Mouse (Mus musculus): ENCODE data around the gene Olfr906. TPM values are rescaled to one million over a fixed set of nuclear protein-coding genes. Genes with fewer than 3 reads are reported as not detected.

Olfr906 gene
- total RNA-seq (2023), result not detected

DNA sequence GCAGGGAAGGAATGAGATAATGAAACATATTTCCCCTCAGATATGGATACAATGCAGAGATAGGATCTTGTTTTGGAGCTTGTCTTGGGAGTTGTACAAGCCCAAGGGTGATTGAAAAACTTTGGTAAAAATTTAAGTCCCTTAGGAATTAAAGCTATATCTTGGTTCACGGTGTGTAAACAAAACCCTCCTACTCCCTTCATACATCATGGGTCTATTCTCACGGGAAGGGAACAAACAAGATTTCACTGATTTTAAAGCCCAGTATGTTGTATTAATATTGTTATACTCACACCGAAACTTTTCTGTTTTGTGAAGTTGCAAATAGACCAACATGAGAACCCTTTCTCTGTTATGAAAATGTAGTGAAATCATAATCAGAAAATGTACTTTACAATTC lies at the start of gene Olfr906:
Gene Olfr906, plus strand, starts transcription at position 301 of the 400 bp plus-strand sequence.

DNA sequence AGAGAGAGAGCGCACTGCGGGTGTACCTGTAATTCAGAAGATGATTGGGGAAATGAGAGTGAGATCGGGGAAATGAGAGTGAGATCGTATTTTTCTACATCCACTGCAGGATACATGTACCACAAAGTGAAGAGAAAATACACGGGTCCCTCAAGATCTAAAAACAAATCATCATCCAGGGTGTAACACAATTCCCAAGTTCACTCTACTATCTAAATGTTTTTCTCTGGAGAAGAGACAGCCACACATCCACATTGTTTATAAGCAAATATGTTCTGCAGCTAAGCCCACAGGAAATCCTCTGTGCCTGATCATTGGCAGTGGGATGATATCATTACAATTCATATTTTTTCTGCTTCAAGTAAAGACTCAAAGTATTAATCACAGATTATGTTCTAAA lies 39.5 kb upstream of the Olfr906 start, which contains the start of gene Olfr902:
Gene Olfr902, plus strand, starts transcription at position 301 of the 400 bp plus-strand sequence.

DNA sequence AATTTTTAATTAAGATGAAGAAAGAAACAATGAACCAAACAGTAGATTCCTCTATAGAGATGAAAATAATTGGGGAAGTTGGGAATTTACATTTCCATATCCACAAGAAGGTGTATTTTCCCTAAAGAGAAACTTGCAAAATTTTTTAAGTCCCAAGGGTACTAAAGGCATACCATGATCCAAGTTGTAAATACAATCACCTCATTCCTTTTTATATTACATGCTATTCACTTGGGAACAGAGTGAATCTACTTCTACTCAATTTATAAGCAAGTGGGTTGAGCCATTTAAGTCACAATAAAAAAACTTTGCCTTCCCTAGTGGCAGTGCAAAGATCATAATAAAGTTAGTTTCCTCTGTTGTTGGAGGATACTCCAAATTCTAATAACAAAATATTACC lies 24.0 kb upstream of the Olfr906 start, which contains the start of gene Olfr904:
Gene Olfr904, plus strand, starts transcription at position 301 of the 400 bp plus-strand sequence.

DNA sequence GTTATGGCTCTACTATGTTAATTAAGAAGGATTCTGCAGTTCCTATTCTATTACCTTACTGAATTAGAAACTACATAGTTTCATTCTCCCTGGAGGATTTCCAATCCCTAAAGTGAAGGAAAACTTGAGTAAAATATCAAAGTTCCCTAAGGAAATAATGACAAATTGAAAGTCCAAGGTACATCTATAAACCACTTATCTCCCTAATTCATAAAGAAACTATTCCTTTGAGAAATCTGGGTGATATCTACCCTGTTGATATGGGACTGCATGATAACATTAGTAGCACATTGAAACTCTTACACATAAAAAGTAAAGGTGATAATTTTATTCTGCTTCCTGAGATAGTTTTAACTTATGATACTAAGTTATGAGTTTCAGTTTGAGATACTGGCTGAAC lies 16.1 kb upstream of the Olfr906 start, which contains the start of gene Olfr905:
Gene Olfr905, plus strand, starts transcription at position 301 of the 400 bp plus-strand sequence.

DNA sequence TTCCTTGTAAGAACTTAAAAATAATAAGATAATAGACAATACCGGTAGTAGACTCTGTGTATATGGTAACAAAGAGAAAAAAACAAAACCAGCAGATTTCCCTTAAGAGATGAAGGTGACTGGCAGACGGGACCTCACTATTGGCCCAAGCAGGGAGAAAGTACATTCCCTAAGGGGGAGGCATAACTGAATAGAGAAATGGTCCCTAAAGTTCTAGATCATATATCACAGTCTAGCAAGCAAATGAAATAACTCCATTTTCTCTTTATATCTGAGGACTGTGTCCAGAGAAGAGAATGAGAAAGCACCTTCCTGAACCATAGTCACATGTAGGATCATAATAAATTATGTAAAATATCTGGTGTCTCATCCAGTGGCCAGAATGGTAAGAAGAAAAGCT lies 8.6 kb downstream of the Olfr906 start, which contains the start of gene Olfr907:
Gene Olfr907, plus strand, starts transcription at position 301 of the 400 bp plus-strand sequence.

DNA sequence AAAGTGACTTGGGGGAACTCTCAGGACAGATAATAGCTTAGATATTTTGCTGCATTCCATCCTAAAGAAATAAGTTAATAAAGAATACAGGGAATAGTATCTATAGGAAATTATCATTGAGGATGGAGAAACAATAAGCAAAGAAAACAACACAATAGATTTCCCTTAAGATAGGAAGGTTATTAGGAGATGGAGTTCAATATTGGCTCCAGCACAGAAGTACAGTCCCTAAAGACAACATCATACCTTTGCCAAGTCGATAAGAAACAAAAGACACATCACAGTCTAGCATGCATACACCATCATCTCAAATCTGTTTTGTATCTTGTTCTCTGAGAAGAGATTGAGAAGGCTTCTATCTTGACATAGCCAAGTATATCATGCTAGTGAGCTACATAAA lies 34.4 kb downstream of the Olfr906 start, which contains the start of gene Olfr911-ps1:
Gene Olfr911-ps1, plus strand, starts transcription at position 301 of the 400 bp plus-strand sequence.

DNA sequence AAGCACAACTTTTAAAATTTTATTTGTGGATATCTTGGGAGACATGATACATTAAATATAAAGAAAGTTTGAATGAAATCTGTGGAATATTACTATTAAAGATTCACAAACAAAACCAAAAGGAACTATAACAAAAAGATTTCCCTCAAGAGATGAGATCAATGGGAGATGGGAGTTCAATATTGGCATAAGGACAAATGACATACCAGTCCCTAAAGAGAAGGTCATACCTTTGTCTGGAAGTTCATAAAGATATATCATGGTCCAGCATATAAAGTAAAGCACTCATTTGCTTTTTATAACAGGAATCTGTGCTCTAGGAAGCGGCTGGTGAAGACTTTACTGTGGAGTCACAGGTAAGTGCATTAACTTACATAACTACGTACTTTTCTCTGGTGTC lies 50.7 kb downstream of the Olfr906 start, which contains the start of gene Olfr910:
Gene Olfr910, plus strand, starts transcription at position 301 of the 400 bp plus-strand sequence.

Other genes starting within 250 kb of the Olfr906 start
- not detected for gene Olfr143, start 234.3 kb upstream of the Olfr906 start, total RNA-seq (2023)
- gene Olfr895, start 219.2 kb upstream of the Olfr906 start, total RNA-seq (2023), result not detected
- not detected for gene Olfr896-ps1, start 196.0 kb upstream of the Olfr906 start, total RNA-seq (2023)
- not detected for gene Olfr25, start 158.0 kb upstream of the Olfr906 start, total RNA-seq (2023)
- gene Olfr898, start 138.7 kb upstream of the Olfr906 start, total RNA-seq (2023), result not detected
- not detected for gene Olfr250, start 120.2 kb upstream of the Olfr906 start, total RNA-seq (2023)
- gene Olfr251, start 110.0 kb upstream of the Olfr906 start, total RNA-seq (2023), result not detected
- not detected for gene Olfr147, start 85.4 kb upstream of the Olfr906 start, total RNA-seq (2023)
- not detected for gene Olfr901, start 57.6 kb upstream of the Olfr906 start, total RNA-seq (2023)
- not detected for gene Olfr902, start 39.4 kb upstream of the Olfr906 start, total RNA-seq (2023)
- not detected for gene Olfr904, start 23.9 kb upstream of the Olfr906 start, total RNA-seq (2023)
- gene Olfr905, start 16.0 kb upstream of the Olfr906 start, total RNA-seq (2023), result under 1 TPM in 1 of 2 experiments, not detected in 1; 0.09 TPM
- not detected for gene Olfr907, start 8.7 kb downstream of the Olfr906 start, total RNA-seq (2023)
- gene Olfr911-ps1, start 34.5 kb downstream of the Olfr906 start, total RNA-seq (2023), result not detected
- not detected for gene Olfr910, start 50.8 kb downstream of the Olfr906 start, total RNA-seq (2023)
- gene Olfr912, start 93.1 kb downstream of the Olfr906 start, total RNA-seq (2023), result not detected
- gene Olfr913, start 105.7 kb downstream of the Olfr906 start, total RNA-seq (2023), result not detected
- not detected for gene Olfr914, start 118.0 kb downstream of the Olfr906 start, total RNA-seq (2023)
- gene Olfr916, start 172.8 kb downstream of the Olfr906 start, total RNA-seq (2023), result not detected
- gene Olfr917, start 178.8 kb downstream of the Olfr906 start, total RNA-seq (2023), result not detected
- not detected for gene Olfr918, start 187.5 kb downstream of the Olfr906 start, total RNA-seq (2023)
- not detected for gene Olfr919, start 216.6 kb downstream of the Olfr906 start, total RNA-seq (2023)
- 10 to 100 TPM; 20.1 to 32.2 TPM for gene Vwa5a, start 231.2 kb downstream of the Olfr906 start, total RNA-seq (2023)

All from neutrophil, adult 59 days (primary cell).